Mouse (Mus musculus) bone marrow, adult 2 months (tissue): ENCODE data around the gene Kcnh2.

Experiments
- CTCF ChIP-seq: fragments of 200-500 bp; IDR thresholded peaks from 2 replicates; pipeline ENCODE4 v1.5.1; 2011; ENCODE audit warnings: low read length, control low read depth; ENCODE audit not compliant: control insufficient read depth, insufficient read depth
- POLR2A ChIP-seq: fragments of 200-500 bp; IDR thresholded peaks from 2 replicates; pipeline ENCODE4 v1.6.1; 2011; ENCODE audit warnings: low read depth, mild to moderate bottlenecking, control low read depth, low read length, borderline replicate concordance; ENCODE audit not compliant: control insufficient read depth

DNA sequence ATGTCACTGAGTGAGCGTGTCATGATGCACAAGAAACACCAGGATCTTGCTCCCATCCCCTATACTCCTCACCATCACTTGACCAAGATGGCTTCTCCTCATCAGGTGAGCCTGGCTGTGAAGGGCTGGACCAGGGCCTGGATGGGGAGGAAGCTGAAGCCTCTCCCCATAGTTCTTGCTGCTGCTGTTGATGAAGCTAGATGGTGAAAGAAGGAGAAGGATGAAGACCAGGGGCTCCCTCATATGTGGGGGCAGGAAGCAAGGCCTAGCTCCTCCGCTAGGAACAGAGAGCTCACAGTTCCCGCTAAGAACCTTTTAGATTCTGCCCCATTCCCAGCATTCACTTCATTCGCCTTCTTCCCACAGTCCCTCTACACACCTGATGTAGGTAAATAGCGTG lies 34.0 kb upstream of the Kcnh2 start:
- TF ChIP-seq CTCF: no peak
- TF ChIP-seq POLR2A: no peak
